Mouse (Mus musculus) heart, embryonic 15.5 days (tissue): ENCODE data around the gene Copz2. TPM values are rescaled to one million over a fixed set of nuclear protein-coding genes. Genes with fewer than 3 reads are reported as not detected.
A peak's percentile ranks its signal among the peaks of the same experiment; 100 is the strongest.

Experiments used
- ATAC-seq: fragments of 200-750 bp; cut with Nextera tagmentation; replicated peaks from 2 replicates; pipeline ENCODE4 v1.8.0; 2017; ENCODE audit warnings: low read depth, moderate TSS enrichment; ENCODE audit not compliant: insufficient number of reproducible peaks, insufficient read depth, low FRiP score
- H3K27ac ChIP-seq: fragments of 300-500 bp; sonication (generic); 2 replicates; pipeline ENCODE4 v1.5.1; 2015; ENCODE audit warnings: mild to moderate bottlenecking, inconsistent platforms
- H3K27me3 ChIP-seq: fragments of 300-500 bp; sonication (generic); 2 replicates; pipeline ENCODE4 v1.6.1; 2015; ENCODE audit warnings: inconsistent platforms
- H3K36me3 ChIP-seq: fragments of 300-500 bp; sonication (generic); 2 replicates; pipeline ENCODE4 v1.6.1; 2015; ENCODE audit warnings: mild to moderate bottlenecking, inconsistent platforms
- H3K4me1 ChIP-seq: fragments of 300-500 bp; sonication (generic); replicated peaks from 2 replicates; pipeline ENCODE4 v1.6.1; 2015; ENCODE audit warnings: inconsistent platforms
- H3K4me2 ChIP-seq: fragments of 300-500 bp; sonication (generic); 2 replicates; pipeline ENCODE4 v1.6.1; 2015; ENCODE audit warnings: inconsistent platforms, mild to moderate bottlenecking, moderate library complexity
- H3K4me3 ChIP-seq: fragments of 300-500 bp; sonication (generic); 2 replicates; pipeline ENCODE4 v1.5.1; 2015; ENCODE audit warnings: mild to moderate bottlenecking, inconsistent platforms
- H3K9ac ChIP-seq: fragments of 300-500 bp; sonication (generic); 2 replicates; pipeline ENCODE4 v1.6.1; 2015; ENCODE audit warnings: mild to moderate bottlenecking, inconsistent platforms
- H3K9me3 ChIP-seq: fragments of 300-500 bp; sonication (generic); replicated peaks from 2 replicates; pipeline ENCODE4 v1.6.1; 2016; ENCODE audit warnings: inconsistent platforms
- WGBS: fragments of 180-500 bp; shearing (Covaris S2); methylation state at CpG from one replicate; pipeline ENCODE4 v1.1.7; 2015; ENCODE audit warnings: mixed read lengths; 5-methylcytosine and 5-hydroxymethylcytosine counted together
- polyA plus RNA-seq: library from polyadenylated mRNA; unstranded; fragments of >200 nt; fragmentation: Nextera tagmentation; extraction: Ambion mirVana; gene quantifications from 2 replicates; pipeline ENCODE4 v1.2.1, GENCODE M21; 2015

The Copz2 gene
- polyA plus RNA-seq, 1 experiment from 2014 or later: 122 TPM

DNA sequence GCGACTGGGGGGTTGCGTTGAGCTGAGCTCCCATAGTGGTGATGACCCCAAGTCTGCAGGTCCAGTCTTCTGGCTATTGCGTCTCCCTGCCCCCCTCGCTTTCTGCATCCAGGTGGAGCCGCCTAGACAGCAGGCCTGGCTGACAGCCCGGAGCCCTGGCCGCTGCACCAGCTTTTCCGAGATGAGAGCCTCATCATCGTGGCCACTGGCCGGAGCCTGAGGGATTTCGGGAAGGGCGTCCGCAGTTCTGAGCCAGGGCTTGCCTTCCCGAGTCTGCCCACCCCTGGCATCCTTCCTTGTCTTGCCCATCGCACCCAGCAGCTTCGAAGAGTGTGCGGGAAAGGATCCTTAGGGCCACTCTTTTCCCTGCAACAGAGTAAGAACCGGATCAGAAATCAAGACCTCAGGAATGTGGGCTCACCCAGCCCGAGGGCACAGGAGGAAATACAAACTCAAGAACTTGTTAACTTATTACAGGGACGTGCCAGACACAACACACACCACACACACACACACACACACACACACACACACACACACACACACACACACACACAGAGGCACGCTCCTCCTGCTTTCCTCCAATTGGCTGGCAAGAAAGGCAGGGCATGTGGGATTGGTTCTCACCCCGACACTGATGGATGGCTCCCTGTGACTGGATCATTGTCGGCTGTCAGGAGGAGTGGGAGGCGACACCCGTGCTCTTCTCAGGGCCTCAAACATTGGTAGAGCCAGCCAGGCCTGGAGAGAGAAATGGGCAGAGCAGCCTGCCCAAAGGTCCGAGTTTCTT, 13.7 kb downstream of the Copz2 start:
- no peak for ATAC-seq
- Histone ChIP-seq H3K27me3 (no peaks in the 10 kb centered on the region; the same call in 1 of the 2 replicates), H3K4me1 (peaks cover 36% of the 10 kb centered on the region), H3K9ac (0 out of 2 replicates have a peak overlapping the region, but pooled peaks have one; percentile 1), H3K9me3 (no peaks in the 10 kb centered on the region), H3K4me2 (peak overlapping the region; percentile 52), H3K36me3 (no peaks in the 10 kb centered on the region), H3K4me3 (peak overlapping the region; percentile 25), H3K27ac (no peak overlapping the region)
- WGBS: 17% methylated on average over 26 of the region's 26 CpGs

- H3K36me3 ChIP-seq: no peaks in the 10 kb centered on the region
- H3K27ac ChIP-seq: no peak overlapping the region
- no peak overlapping the region for H3K4me2 ChIP-seq
- peaks cover 19% of the 10 kb centered on the region for H3K4me1 ChIP-seq
- WGBS: 11% methylated on average over 5 of the region's 5 CpGs
- no peak overlapping the region for H3K9ac ChIP-seq
- H3K27me3 ChIP-seq: peaks cover 4% of the 10 kb centered on the region; the same call in 1 of the 2 replicates
- no peak for ATAC-seq
- no peak overlapping the region for H3K4me3 ChIP-seq
- no peaks in the 10 kb centered on the region for H3K9me3 ChIP-seq
Measured at GRCm38 (mm10) chr11:96867149-96867548, 17.5 kb downstream of the Copz2 start.

DNA sequence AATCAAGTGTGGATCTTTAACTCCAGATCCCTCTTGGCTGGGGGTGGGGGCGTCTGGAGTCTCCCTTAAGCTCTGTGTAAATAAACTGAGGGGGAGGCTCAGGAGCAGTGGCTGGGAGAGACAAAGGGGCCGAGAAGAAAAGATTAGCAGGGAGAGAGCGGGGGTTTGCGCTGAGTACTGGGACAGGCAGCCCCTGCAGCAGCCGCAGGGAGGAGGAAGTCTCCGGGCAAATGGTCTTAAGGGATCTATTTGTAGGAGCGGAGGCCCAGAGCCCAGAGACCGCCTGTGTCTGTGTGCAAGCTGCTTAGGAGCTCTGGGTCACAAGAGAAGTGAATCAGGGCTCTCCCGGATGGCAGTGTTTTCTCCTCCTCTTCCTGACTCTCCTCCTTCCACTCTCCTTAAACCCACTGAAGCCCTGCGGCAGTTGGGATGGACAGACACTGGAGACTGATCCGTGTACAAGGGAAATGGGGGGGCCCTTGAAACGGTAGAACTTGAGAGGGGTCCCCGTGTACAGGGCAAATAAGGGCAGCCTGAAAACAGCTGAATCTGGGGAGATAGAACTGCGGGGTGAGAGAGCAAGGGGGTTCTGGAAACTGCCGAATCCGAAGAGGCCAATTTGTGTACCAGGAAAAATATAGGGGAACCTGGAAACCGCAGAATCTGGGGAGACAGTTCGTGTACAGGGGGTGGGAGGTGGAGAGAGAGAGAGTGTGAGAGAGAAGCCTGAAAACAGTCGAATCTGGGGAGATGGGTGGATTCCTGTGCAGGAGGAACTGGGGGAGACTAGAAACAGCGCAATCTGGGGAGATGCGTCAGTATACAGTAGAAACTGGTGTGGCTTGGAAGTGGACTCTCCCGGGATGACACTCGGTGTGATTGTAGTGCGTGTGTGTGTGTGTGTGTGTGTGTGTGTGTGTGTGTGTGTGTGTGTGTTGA, 23.0 kb downstream of the Copz2 start:
- H3K4me1 ChIP-seq: peaks cover 25% of the 10 kb centered on the region
- H3K27me3 ChIP-seq: peaks cover 49% of the 10 kb centered on the region
- H3K4me2 ChIP-seq: peak overlapping the region; percentile 7
- WGBS: 18% methylated on average over 24 of the region's 24 CpGs
- H3K4me3 ChIP-seq: no peak overlapping the region
- no peaks in the 10 kb centered on the region for H3K9me3 ChIP-seq
- no peak overlapping the region for H3K27ac ChIP-seq
- H3K36me3 ChIP-seq: no peaks in the 10 kb centered on the region
- no peak overlapping the region for H3K9ac ChIP-seq
- no peak for ATAC-seq

DNA sequence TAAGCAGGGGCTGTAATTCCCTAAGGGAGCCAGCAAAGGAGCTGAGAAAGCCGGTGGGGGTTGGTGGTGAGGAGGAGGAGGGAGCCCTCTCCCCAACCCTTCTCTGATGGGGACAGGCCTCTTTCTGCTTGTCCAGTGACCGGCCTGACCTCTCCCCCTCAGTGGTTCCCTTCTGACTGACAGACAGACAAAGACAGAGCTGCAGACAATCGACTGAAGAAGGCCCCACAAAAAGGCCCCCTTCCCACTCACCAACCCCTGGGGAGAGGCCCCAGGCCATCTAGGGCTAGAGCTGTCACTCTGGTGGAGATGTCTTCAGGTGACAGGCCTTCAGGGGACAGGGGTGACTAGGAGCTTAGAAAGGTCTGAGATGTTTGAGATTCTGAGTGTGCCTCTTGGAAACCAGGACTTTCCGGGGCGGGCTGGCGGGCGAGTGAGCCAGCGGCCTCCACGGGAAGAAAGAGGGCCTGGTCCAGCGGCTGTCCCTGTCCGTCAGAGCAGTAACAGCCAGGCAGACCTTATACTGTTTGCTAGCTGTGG, 24.0 kb downstream of the Copz2 start:
- Histone ChIP-seq H3K9me3 (no peaks in the 10 kb centered on the region), H3K9ac (no peak overlapping the region), H3K4me1 (peaks cover 25% of the 10 kb centered on the region), H3K27me3 (peaks cover 56% of the 10 kb centered on the region), H3K4me2 (no peak overlapping the region), H3K36me3 (no peaks in the 10 kb centered on the region), H3K27ac (no peak overlapping the region), H3K4me3 (no peak overlapping the region)
- ATAC-seq: no peak
- WGBS: 44% methylated on average over 11 of the region's 11 CpGs

GRCm38 (mm10) chr11:96875270-96875669, 25.6 kb downstream of the Copz2 start:
- no peak overlapping the region for H3K27ac ChIP-seq
- H3K9ac ChIP-seq: 0 out of 2 replicates have a peak overlapping the region, but pooled peaks have one; percentile 8
- peak overlapping the region; percentile 48 for H3K4me3 ChIP-seq
- no peaks in the 10 kb centered on the region for H3K9me3 ChIP-seq
- WGBS: 36% methylated on average over 4 of the region's 4 CpGs
- no peak for ATAC-seq
- peak overlapping the region; percentile 85 for H3K4me2 ChIP-seq
- peaks cover 57% of the 10 kb centered on the region for H3K27me3 ChIP-seq
- peaks cover 25% of the 10 kb centered on the region for H3K4me1 ChIP-seq
- no peaks in the 10 kb centered on the region for H3K36me3 ChIP-seq

GRCm38 (mm10) chr11:96875745-96876144, 26.1 kb downstream of the Copz2 start:
- Histone ChIP-seq H3K4me3 (peak overlapping the region; percentile 48), H3K9me3 (no peaks in the 10 kb centered on the region), H3K9ac (0 out of 2 replicates have a peak overlapping the region, but pooled peaks have one; percentile 8), H3K4me2 (peak overlapping the region; percentile 85), H3K27ac (no peak overlapping the region), H3K27me3 (peaks cover 57% of the 10 kb centered on the region), H3K4me1 (peaks cover 25% of the 10 kb centered on the region), H3K36me3 (no peaks in the 10 kb centered on the region)
- peak; percentile 59 for ATAC-seq
- WGBS: under 1% methylated on average over 35 of the region's 35 CpGs

- peak; percentile 19; the same call in 1 of the 2 replicates for ATAC-seq
- peaks cover 25% of the 10 kb centered on the region for H3K4me1 ChIP-seq
Measured at GRCm38 (mm10) chr11:96876300-96877040, 26.8 kb downstream of the Copz2 start.

GRCm38 (mm10) chr11:96877071-96877470, 27.4 kb downstream of the Copz2 start:
- 47% methylated on average over 4 of the region's 4 CpGs for WGBS

More at GRCm38 (mm10) chr11:96876300-96877040, 26.8 kb downstream of the Copz2 start:
- no peak overlapping the region for H3K4me3 ChIP-seq
- H3K27me3 ChIP-seq: peaks cover 53% of the 10 kb centered on the region
- 15% methylated on average over 13 of the region's 13 CpGs for WGBS
- no peaks in the 10 kb centered on the region for H3K9me3 ChIP-seq
- no peaks in the 10 kb centered on the region for H3K36me3 ChIP-seq
- no peak overlapping the region for H3K27ac ChIP-seq
- peak overlapping the region; percentile 85 for H3K4me2 ChIP-seq
- H3K9ac ChIP-seq: no peak overlapping the region

GRCm38 (mm10) chr11:96878715-96879114, 29.0 kb downstream of the Copz2 start:
- Histone ChIP-seq H3K27ac (no peak overlapping the region), H3K9me3 (no peaks in the 10 kb centered on the region), H3K27me3 (peaks cover 43% of the 10 kb centered on the region), H3K36me3 (no peaks in the 10 kb centered on the region), H3K9ac (no peak overlapping the region), H3K4me3 (no peak overlapping the region), H3K4me1 (peaks cover 17% of the 10 kb centered on the region), H3K4me2 (no peak overlapping the region)
- 48% methylated on average over 3 of the region's 3 CpGs for WGBS
- ATAC-seq: no peak

More at GRCm38 (mm10) chr11:96877071-96877470, 27.4 kb downstream of the Copz2 start:
- no peak overlapping the region for H3K9ac ChIP-seq
- H3K27ac ChIP-seq: no peak overlapping the region
- no peak overlapping the region for H3K4me3 ChIP-seq
- no peaks in the 10 kb centered on the region for H3K9me3 ChIP-seq
- no peaks in the 10 kb centered on the region for H3K36me3 ChIP-seq
- H3K27me3 ChIP-seq: peaks cover 53% of the 10 kb centered on the region
- H3K4me2 ChIP-seq: no peak overlapping the region
- no peak for ATAC-seq
- H3K4me1 ChIP-seq: peaks cover 25% of the 10 kb centered on the region

DNA sequence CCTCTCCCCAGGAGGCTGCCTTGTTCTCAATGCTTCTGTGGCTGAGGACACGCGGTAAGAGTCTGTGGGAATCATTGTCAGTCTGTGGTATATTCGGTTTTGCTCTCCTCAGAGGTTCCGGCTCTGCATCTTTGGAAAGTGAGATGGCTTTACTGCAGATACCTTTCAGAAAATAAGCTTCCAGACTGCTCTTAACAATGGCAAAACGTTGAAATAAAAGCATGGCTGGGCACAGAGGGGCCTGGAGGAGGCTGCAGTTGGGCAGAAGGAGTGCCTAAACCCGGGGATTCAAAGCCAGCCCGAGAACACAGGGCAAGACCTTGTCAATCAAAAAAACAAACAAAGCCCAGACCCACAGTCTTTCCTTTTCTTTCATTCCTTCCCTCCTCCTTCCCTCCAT, 29.7 kb downstream of the Copz2 start:
- H3K4me3 ChIP-seq: no peak overlapping the region
- WGBS: 43% methylated on average over 7 of the region's 7 CpGs
- H3K4me1 ChIP-seq: peaks cover 17% of the 10 kb centered on the region
- no peak overlapping the region for H3K4me2 ChIP-seq
- ATAC-seq: no peak
- no peak overlapping the region for H3K9ac ChIP-seq
- H3K27ac ChIP-seq: no peak overlapping the region
- no peaks in the 10 kb centered on the region for H3K9me3 ChIP-seq
- no peaks in the 10 kb centered on the region for H3K36me3 ChIP-seq
- H3K27me3 ChIP-seq: peaks cover 38% of the 10 kb centered on the region
